Mouse (Mus musculus) kidney, adult 18-20 months (tissue): ENCODE data around the gene Lrrc4c.

ENCODE experiments used
- DNase-seq: peaks from one replicate; pipeline ENCODE4 v3.0.0; 2021

The Lrrc4c gene

GRCm38 (mm10) chr2:97641661-97642060 lies 1323.7 kb downstream of the Lrrc4c start:
- no peak for DNase-seq

- no peak for DNase-seq
Observed at GRCm38 (mm10) chr2:97652711-97653110, 1334.7 kb downstream of the Lrrc4c start.
